Comparison of ENCODE assay signal across 10 mouse cellular contexts in genomic region chr7:66820034-66820433, GRCm38 (mm10). TPM values are rescaled to one million over a fixed set of nuclear protein-coding genes. Genes with fewer than 3 reads are reported as not detected.
DNase-seq lines count a peak whose midpoint lies in the region; ATAC-seq and TF ChIP-seq lines count a peak whose summit lies in the region.
"Had no signal": no experiment of that assay in that cellular context is flagged by ENCODE, and none has a peak within 500 bp of the region (broad histone marks: within the 10 kb centered on the region; RNA-seq: fewer than 3 reads in every experiment).

No protein-coding gene starts in this region.

- H3K27ac ChIP-seq in heart, embryonic 11.5 days (ENCODE audit: low read depth, low read length), result no peak overlapping the region
- no peak overlapping the region for H3K27ac ChIP-seq in spleen, adult 2 months (ENCODE audit: insufficient read depth, low read length)
- no peak overlapping the region for H3K27ac ChIP-seq in intestine, embryonic 15.5 days
- H3K27ac ChIP-seq: embryonic facial prominence, embryonic 12.5 days; limb, embryonic 15.5 days had no signal

- no peak for ATAC-seq in heart, embryonic 11.5 days (replicated peaks; ENCODE audit: insufficient number of reproducible peaks, low FRiP score, low TSS enrichment)
- ATAC-seq in intestine, embryonic 15.5 days, result peak; percentile 65; the same call in 1 of the 2 replicates
- peak; percentile 91 for ATAC-seq in megakaryocyte progenitor cell, adult 5-6 weeks (replicated peaks; ENCODE audit: poor library complexity)
- no peak for ATAC-seq in inflammation-experienced regulatory T-cells, adult 6 months

- peak; percentile 71; the same call in 1 of the 2 replicates for TF ChIP-seq CTCF in spleen, adult 2 months (IDR thresholded peaks at IDR 0.05; ENCODE audit: extremely low read depth, insufficient read depth, insufficient read length, insufficient replicate concordance)

- no peaks in the 10 kb centered on the region for H3K36me3 ChIP-seq in heart, embryonic 11.5 days (ENCODE audit: control insufficient read depth, insufficient read depth, low read length)
- H3K36me3 ChIP-seq in spleen, adult 2 months (ENCODE audit: control insufficient read depth, insufficient read depth, low read length), result no peaks in the 10 kb centered on the region
- H3K36me3 ChIP-seq in intestine, embryonic 15.5 days, result no peaks in the 10 kb centered on the region
- H3K36me3 ChIP-seq: embryonic facial prominence, embryonic 12.5 days; limb, embryonic 15.5 days had no signal

- WGBS in heart, embryonic 11.5 days (ENCODE audit: insufficient replicate concordance), result 31% methylated on average over 6 of the region's 6 CpGs
- 45% methylated on average over 6 of the region's 6 CpGs for WGBS in spleen, adult 2 months
- WGBS in intestine, embryonic 15.5 days, result 30% methylated on average over 6 of the region's 6 CpGs

- H3K4me1 ChIP-seq in heart, embryonic 11.5 days (ENCODE audit: control insufficient read depth, insufficient read depth, low read length), result no peaks in the 10 kb centered on the region
- H3K4me1 ChIP-seq in spleen, adult 2 months (ENCODE audit: control insufficient read depth, insufficient read depth, insufficient read length), result no peaks in the 10 kb centered on the region
- 0 out of 2 replicates have a peak, but pooled peaks cover 6% of the 10 kb centered on the region for H3K4me1 ChIP-seq in intestine, embryonic 15.5 days (replicated peaks)

- H3K27me3 ChIP-seq in heart, embryonic 11.5 days (ENCODE audit: control insufficient read depth, insufficient read depth, low read length), result no peaks in the 10 kb centered on the region
- no peaks in the 10 kb centered on the region for H3K27me3 ChIP-seq in spleen, adult 2 months (ENCODE audit: control insufficient read depth, insufficient read depth, low read length)
- no peaks in the 10 kb centered on the region for H3K27me3 ChIP-seq in intestine, embryonic 15.5 days (replicated peaks)
- H3K27me3 ChIP-seq: limb, embryonic 15.5 days had no signal

- H3K9me3 ChIP-seq in heart, embryonic 11.5 days (replicated peaks; ENCODE audit: control insufficient read depth, low read length), result no peaks in the 10 kb centered on the region
- no peaks in the 10 kb centered on the region for H3K9me3 ChIP-seq in intestine, embryonic 15.5 days
- H3K9me3 ChIP-seq: embryonic facial prominence, embryonic 12.5 days; limb, embryonic 15.5 days had no signal

- H3K9ac ChIP-seq in heart, embryonic 11.5 days (ENCODE audit: low read depth, low read length), result no peak overlapping the region
- H3K9ac ChIP-seq in intestine, embryonic 15.5 days, result no peak overlapping the region
- H3K9ac ChIP-seq: embryonic facial prominence, embryonic 12.5 days; limb, embryonic 15.5 days had no signal

- TF ChIP-seq POLR2A in spleen, adult 2 months (IDR thresholded peaks at IDR 0.05; ENCODE audit: low read depth, low read length), result no peak

- H3K4me3 ChIP-seq in heart, embryonic 11.5 days (ENCODE audit: low read depth, low read length), result no peak overlapping the region
- H3K4me3 ChIP-seq in spleen, adult 2 months (ENCODE audit: extremely low read depth, insufficient read depth, insufficient read length), result no peak overlapping the region
- no peak overlapping the region for H3K4me3 ChIP-seq in intestine, embryonic 15.5 days (replicated peaks)
- H3K4me3 ChIP-seq: embryonic facial prominence, embryonic 12.5 days; limb, embryonic 15.5 days had no signal

- H3K4me2 ChIP-seq in heart, embryonic 11.5 days, result no peak overlapping the region
- H3K4me2 ChIP-seq in intestine, embryonic 15.5 days (replicated peaks), result no peak overlapping the region
- H3K4me2 ChIP-seq: embryonic facial prominence, embryonic 12.5 days; limb, embryonic 15.5 days had no signal

- peak; percentile 39 for DNase-seq in heart, adult 8-10 months (ENCODE audit: low spot score)
- DNase-seq in spleen, adult 2 months (ENCODE audit: low read depth in 1 of 2, low spot score in 2 of 2), result peak in 1 of 2 experiments; percentile 15
- DNase-seq in spleen, postnatal 36 days (ENCODE audit: low spot score in 2 of 2), result no peak
- DNase-seq in cerebellum, postnatal 10 days, result peak; percentile 72 to 74

RNA-seq across cellular contexts. Expression of gene Adamts17, which starts 19.5 kb away (rescaled TPM):
- total RNA-seq in heart, adult 8-10 months (2022), result 1 to 10 TPM in 1 of 4 experiments, under 1 TPM in 3; 0.52 to 1.4 (median 0.63) TPM
- polyA plus RNA-seq in heart, embryonic 11.5 days (2014; fragmentation: Nextera tagmentation; extraction: Ambion mirVana), result 2.8 and 4.4 TPM in 2 replicates
- 0.29 and 0.34 TPM in 2 replicates for polyA plus RNA-seq in spleen, adult 2 months (2012; rRNA removed)
- 3.3 and 4.2 TPM in 2 replicates for polyA plus RNA-seq in intestine, embryonic 15.5 days (2015; fragmentation: Nextera tagmentation; extraction: Ambion mirVana)
- total RNA-seq in megakaryocyte progenitor cell, adult 5-6 weeks (2015), result 0.17 and 0.20 TPM in 2 replicates
- total RNA-seq in megakaryocyte progenitor cell, adult 5-6 weeks (2017), result 0.04 and 0.27 TPM in 2 replicates
- under 1 TPM in 1 of 3 experiments, not detected in 2; 0.43 TPM for polyA plus RNA-seq in inflammation-experienced regulatory T-cells, adult 6 months (2017; shearing (Covaris generic))

Comparison
In these comparisons a context has a peak if more than half of its experiments do, and no peak if none do; other contexts are left out.
1. DNase-seq: peak in heart, adult 8-10 months (single experiment) and cerebellum, postnatal 10 days (2 of 2); none in spleen, postnatal 36 days (0 of 2).
2. ATAC-seq: peak in intestine, embryonic 15.5 days (single experiment) and megakaryocyte progenitor cell, adult 5-6 weeks (single experiment); none in heart, embryonic 11.5 days (single experiment) and inflammation-experienced regulatory T-cells, adult 6 months (single experiment).